Mouse (Mus musculus): Measurements from ENCODE around the gene Csf3r.

GRCm38 (mm10) chr4:125989061-125989460 is 35.3 kb upstream of the Csf3r start:
- TF ChIP-seq CHD2 (IDR thresholded peaks at IDR 0.05; ENCODE audit: low read depth, low read length) (no peak), HCFC1 (IDR thresholded peaks at IDR 0.05; ENCODE audit: borderline replicate concordance, insufficient read depth, low read length) (no peak), MAFK (IDR thresholded peaks at IDR 0.05; ENCODE audit: insufficient read depth, low read depth, low read length) (no peak), ZNF384 (IDR thresholded peaks at IDR 0.05; ENCODE audit: low read depth, low read length) (no peak), ZC3H11A (IDR thresholded peaks at IDR 0.05; ENCODE audit: borderline replicate concordance, low read depth, low read length) (no peak)
